Mouse (Mus musculus) splenic B cell, adult 2 months (primary cell): ENCODE measurements around the gene Bloc1s4.

Source experiments
- DNase-seq: peaks from one replicate; pipeline ENCODE4 v3.0.0-alpha.2; 2011; ENCODE audit warnings: low read depth, low spot score
- H3K27me3 ChIP-seq: 2 replicates; pipeline ENCODE4 v1.6.1; 2012; ENCODE audit warnings: mild to moderate bottlenecking, low read length, moderate library complexity, mixed read lengths; ENCODE audit not compliant: control insufficient read depth, poor library complexity, insufficient read depth, severe bottlenecking
- H3K36me3 ChIP-seq: 2 replicates; pipeline ENCODE4 v1.6.1; 2012; ENCODE audit warnings: mild to moderate bottlenecking, low read length, moderate library complexity, mixed read lengths; ENCODE audit not compliant: control insufficient read depth, poor library complexity, insufficient read depth, severe bottlenecking

Bloc1s4 gene

GRCm38 (mm10) chr5:36729086-36729473 is 19.4 kb downstream of the Bloc1s4 start:
- H3K27me3 ChIP-seq, result no peaks in the 10 kb centered on the region
- no peaks in the 10 kb centered on the region for H3K36me3 ChIP-seq
- no peak for DNase-seq

- no peaks in the 10 kb centered on the region for H3K36me3 ChIP-seq
- no peaks in the 10 kb centered on the region for H3K27me3 ChIP-seq
- DNase-seq, result no peak
Measured at GRCm38 (mm10) chr5:36728403-36729085, 19.9 kb downstream of the Bloc1s4 start.

GRCm38 (mm10) chr5:36727776-36728175 is 20.7 kb downstream of the Bloc1s4 start:
- Histone ChIP-seq H3K36me3 (no peaks in the 10 kb centered on the region), H3K27me3 (no peaks in the 10 kb centered on the region)
- DNase-seq, result no peak

GRCm38 (mm10) chr5:36727136-36727535 is 21.3 kb downstream of the Bloc1s4 start:
- DNase-seq, result no peak
- no peaks in the 10 kb centered on the region for H3K27me3 ChIP-seq
- no peaks in the 10 kb centered on the region for H3K36me3 ChIP-seq

GRCm38 (mm10) chr5:36726387-36726801 is 22.1 kb downstream of the Bloc1s4 start:
- no peaks in the 10 kb centered on the region for H3K27me3 ChIP-seq
- no peaks in the 10 kb centered on the region for H3K36me3 ChIP-seq
- peak; percentile 55 for DNase-seq

GRCm38 (mm10) chr5:36725861-36726260 is 22.6 kb downstream of the Bloc1s4 start:
- DNase-seq, result no peak
- H3K27me3 ChIP-seq, result no peaks in the 10 kb centered on the region

GRCm38 (mm10) chr5:36724274-36724673 is 24.2 kb downstream of the Bloc1s4 start:
- DNase-seq, result no peak
- Histone ChIP-seq H3K36me3 (no peaks in the 10 kb centered on the region), H3K27me3 (no peaks in the 10 kb centered on the region)

More at GRCm38 (mm10) chr5:36725861-36726260, 22.6 kb downstream of the Bloc1s4 start:
- H3K36me3 ChIP-seq, result no peaks in the 10 kb centered on the region

- no peaks in the 10 kb centered on the region for H3K36me3 ChIP-seq
- DNase-seq, result no peak
- H3K27me3 ChIP-seq, result no peaks in the 10 kb centered on the region
Measured at GRCm38 (mm10) chr5:36723356-36723755, 25.1 kb downstream of the Bloc1s4 start.

- Histone ChIP-seq H3K36me3 (no peaks in the 10 kb centered on the region), H3K27me3 (no peaks in the 10 kb centered on the region)
- DNase-seq, result no peak
Measured at GRCm38 (mm10) chr5:36722415-36722856, 26.0 kb downstream of the Bloc1s4 start.

GRCm38 (mm10) chr5:36720710-36721375 is 27.6 kb downstream of the Bloc1s4 start:
- no peaks in the 10 kb centered on the region for H3K27me3 ChIP-seq
- no peak for DNase-seq
- no peaks in the 10 kb centered on the region for H3K36me3 ChIP-seq

- H3K36me3 ChIP-seq, result no peaks in the 10 kb centered on the region
- DNase-seq, result no peak
- no peaks in the 10 kb centered on the region for H3K27me3 ChIP-seq
Measured at GRCm38 (mm10) chr5:36720219-36720618, 28.2 kb downstream of the Bloc1s4 start.

GRCm38 (mm10) chr5:36719601-36720000 is 28.8 kb downstream of the Bloc1s4 start:
- DNase-seq, result no peak
- H3K36me3 ChIP-seq, result no peaks in the 10 kb centered on the region
- H3K27me3 ChIP-seq, result no peaks in the 10 kb centered on the region

GRCm38 (mm10) chr5:36719135-36719534 is 29.3 kb downstream of the Bloc1s4 start:
- no peak for DNase-seq
- no peaks in the 10 kb centered on the region for H3K27me3 ChIP-seq
- no peaks in the 10 kb centered on the region for H3K36me3 ChIP-seq

- Histone ChIP-seq H3K36me3 (no peaks in the 10 kb centered on the region), H3K27me3 (no peaks in the 10 kb centered on the region)
- DNase-seq, result no peak
Measured at GRCm38 (mm10) chr5:36717889-36718288, 30.6 kb downstream of the Bloc1s4 start.

- no peak for DNase-seq
- Histone ChIP-seq H3K36me3 (no peaks in the 10 kb centered on the region), H3K27me3 (no peaks in the 10 kb centered on the region)
Measured at GRCm38 (mm10) chr5:36716816-36717215, 31.6 kb downstream of the Bloc1s4 start.
